Mouse (Mus musculus) small intestine, adult 2 months (tissue): ENCODE data around the gene Lman2l. TPM values are rescaled to one million over a fixed set of nuclear protein-coding genes. Genes with fewer than 3 reads are reported as not detected.
A peak's percentile ranks its signal among the peaks of the same experiment; 100 is the strongest.

ENCODE experiments used
- H3K27ac ChIP-seq: fragments of 200-500 bp; 2 replicates; pipeline ENCODE4 v1.5.1; 2012; ENCODE audit warnings: low read depth, low read length, control low read depth, inconsistent platforms; ENCODE audit not compliant: insufficient read depth
- H3K27me3 ChIP-seq: fragments of 200-500 bp; 2 replicates; pipeline ENCODE4 v1.6.1; 2012; ENCODE audit warnings: mild to moderate bottlenecking, moderate library complexity, low read length, inconsistent platforms; ENCODE audit not compliant: control insufficient read depth, insufficient read depth
- H3K36me3 ChIP-seq: fragments of 200-500 bp; 2 replicates; pipeline ENCODE4 v1.6.1; 2012; ENCODE audit warnings: mild to moderate bottlenecking, low read length, control low read depth, inconsistent platforms; ENCODE audit not compliant: control insufficient read depth, insufficient read depth
- H3K4me1 ChIP-seq: fragments of 200-500 bp; 2 replicates; pipeline ENCODE4 v1.6.1; 2012; ENCODE audit warnings: low read length, inconsistent platforms, mixed read lengths; ENCODE audit not compliant: control insufficient read depth, insufficient read depth, insufficient read length
- H3K4me3 ChIP-seq: fragments of 200-500 bp; 2 replicates; pipeline ENCODE4 v1.5.1; 2012; ENCODE audit warnings: low read depth, mild to moderate bottlenecking, control low read depth, inconsistent platforms, low read length, moderate library complexity
- CTCF ChIP-seq: fragments of 200-500 bp; IDR thresholded peaks from 2 replicates; pipeline ENCODE4 v1.5.1; 2012; ENCODE audit warnings: low read depth, mild to moderate bottlenecking, control low read depth, inconsistent platforms, low read length, moderate library complexity, mixed read lengths; ENCODE audit not compliant: insufficient replicate concordance, insufficient read length; ENCODE audit errors: extremely low read depth
- POLR2A ChIP-seq: fragments of 200-500 bp; IDR thresholded peaks from 2 replicates; pipeline ENCODE4 v1.6.1; 2012; ENCODE audit warnings: low read depth, mild to moderate bottlenecking, control low read depth, inconsistent platforms, low read length, moderate library complexity
- WGBS: fragments of 180-500 bp; shearing (Covaris S2); methylation state at CpG from one replicate; pipeline ENCODE4 v1.1.7; 2018; 5-methylcytosine and 5-hydroxymethylcytosine counted together
- polyA plus RNA-seq: library from polyadenylated mRNA; depleted of rRNA; stranded (reverse); fragments of >200 nt; gene quantifications from 2 replicates; pipeline ENCODE4 v1.2.3, GENCODE M21; 2012; rRNA removed

Gene Lman2l
- 3.9 and 5.5 TPM in 2 replicates for polyA plus RNA-seq

- TF ChIP-seq CTCF (no peak), POLR2A (peak; percentile 57; the same call in 1 of the 2 replicates)
- H3K27me3 ChIP-seq: no peaks in the 10 kb centered on the region
- peaks cover 4% of the 10 kb centered on the region; the same call in 1 of the 2 replicates for H3K4me1 ChIP-seq
- peaks cover 2% of the 10 kb centered on the region; the same call in 1 of the 2 replicates for H3K36me3 ChIP-seq
- H3K27ac ChIP-seq: no peak within 1 kb of the TSS; the same call in 1 of the 2 replicates
- H3K4me3 ChIP-seq: peak within 1 kb of the TSS; percentile 89
- under 1% methylated on average over 57 of the region's 57 CpGs for WGBS
Observed at GRCm38 (mm10) chr1:36444471-36445464, at the start of gene Lman2l. Gene Lman2l (minus strand): TSS chr1:36445271.

GRCm38 (mm10) chr1:36493299-36493698 is 48.2 kb upstream of the Lman2l start:
- Histone ChIP-seq H3K27me3 (no peaks in the 10 kb centered on the region), H3K27ac (peak overlapping the region; percentile 71), H3K4me1 (peaks cover 31% of the 10 kb centered on the region), H3K36me3 (peaks cover 11% of the 10 kb centered on the region), H3K4me3 (peak overlapping the region; percentile 28; the same call in 1 of the 2 replicates)
- TF ChIP-seq CTCF: no peak
- TF ChIP-seq POLR2A: no peak
- 34% methylated on average over 6 of the region's 6 CpGs for WGBS

GRCm38 (mm10) chr1:36492416-36493139 is 47.5 kb upstream of the Lman2l start:
- no peak for TF ChIP-seq POLR2A
- peak; percentile 57; the same call in 1 of the 2 replicates for TF ChIP-seq CTCF
- Histone ChIP-seq H3K4me3 (peak overlapping the region; percentile 44), H3K27ac (peak overlapping the region; percentile 71), H3K27me3 (no peaks in the 10 kb centered on the region), H3K4me1 (peaks cover 31% of the 10 kb centered on the region), H3K36me3 (peaks cover 7% of the 10 kb centered on the region)
- WGBS: 17% methylated on average over 9 of the region's 9 CpGs

GRCm38 (mm10) chr1:36489661-36490060 is 44.6 kb upstream of the Lman2l start:
- WGBS: 84% methylated on average over 6 of the region's 6 CpGs
- Histone ChIP-seq H3K4me1 (peaks cover 32% of the 10 kb centered on the region), H3K4me3 (no peak overlapping the region), H3K27ac (no peak overlapping the region), H3K36me3 (peaks cover 10% of the 10 kb centered on the region), H3K27me3 (no peaks in the 10 kb centered on the region)
- TF ChIP-seq POLR2A: no peak
- TF ChIP-seq CTCF: no peak

GRCm38 (mm10) chr1:36487111-36487510 is 42.0 kb upstream of the Lman2l start:
- Histone ChIP-seq H3K4me1 (peaks cover 38% of the 10 kb centered on the region), H3K36me3 (peaks cover 11% of the 10 kb centered on the region), H3K27ac (no peak overlapping the region), H3K27me3 (no peaks in the 10 kb centered on the region), H3K4me3 (no peak overlapping the region)
- TF ChIP-seq POLR2A: no peak
- no peak for TF ChIP-seq CTCF
- 93% methylated on average over 9 of the region's 9 CpGs for WGBS

- H3K27me3 ChIP-seq: no peaks in the 10 kb centered on the region
- TF ChIP-seq CTCF: no peak
- TF ChIP-seq POLR2A: no peak
- H3K36me3 ChIP-seq: peaks cover 11% of the 10 kb centered on the region
- no peak overlapping the region for H3K4me3 ChIP-seq
- peaks cover 32% of the 10 kb centered on the region for H3K4me1 ChIP-seq
- 18% methylated on average over 7 of the region's 7 CpGs for WGBS
- no peak overlapping the region; the same call in 1 of the 2 replicates for H3K27ac ChIP-seq
Observed at GRCm38 (mm10) chr1:36485080-36485479, 40.0 kb upstream of the Lman2l start.
